Mouse (Mus musculus): ENCODE results near the gene Apol11b.
"Not testable (repeated sequence)": the region's sequence is repeated elsewhere in the genome, so short reads cannot be mapped to it uniquely, and the experiment has no call there.

Apol11b gene

GRCm38 (mm10) chr15:77643176-77643575 lies at the start of gene Apol11b:
Gene Apol11b, minus strand, starts transcription at chr15:77643286.
- not testable (repeated sequence) for DNase-seq (ENCODE audit: low read depth, low spot score)

- DNase-seq (ENCODE audit: low read depth, low spot score), result not testable (repeated sequence)
Measured at GRCm38 (mm10) chr15:77691532-77692311, 48.6 kb upstream of the Apol11b start.

- DNase-seq (ENCODE audit: low read depth, low spot score), result not testable (repeated sequence)
Measured at GRCm38 (mm10) chr15:77683944-77684343, 40.9 kb upstream of the Apol11b start.

GRCm38 (mm10) chr15:77674081-77674480 lies 31.0 kb upstream of the Apol11b start:
- not testable (repeated sequence) for DNase-seq (ENCODE audit: low read depth, low spot score)

GRCm38 (mm10) chr15:77661841-77662240 lies 18.8 kb upstream of the Apol11b start:
- not testable (repeated sequence) for DNase-seq (ENCODE audit: low read depth, low spot score)

DNA sequence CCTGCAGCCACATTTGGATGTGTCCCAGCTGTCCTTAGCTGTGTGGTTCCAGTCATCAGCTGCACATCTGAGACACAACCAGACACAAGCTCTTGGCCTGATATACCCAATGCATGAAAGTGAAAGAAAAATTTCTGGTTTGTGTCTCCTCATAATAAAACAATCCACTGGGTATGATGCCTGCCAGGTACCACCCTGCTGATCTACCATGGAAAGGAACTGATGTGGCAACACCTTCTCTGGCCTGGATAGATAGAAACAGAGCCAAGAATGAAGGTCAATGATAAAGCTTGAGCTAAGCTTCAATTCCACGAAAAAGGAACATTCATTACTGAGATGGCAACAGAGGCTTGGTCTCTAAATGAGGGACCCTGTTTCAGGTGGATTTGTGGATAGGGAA lies 16.7 kb upstream of the Apol11b start:
- DNase-seq (ENCODE audit: low read depth, low spot score), result not testable (repeated sequence)

DNA sequence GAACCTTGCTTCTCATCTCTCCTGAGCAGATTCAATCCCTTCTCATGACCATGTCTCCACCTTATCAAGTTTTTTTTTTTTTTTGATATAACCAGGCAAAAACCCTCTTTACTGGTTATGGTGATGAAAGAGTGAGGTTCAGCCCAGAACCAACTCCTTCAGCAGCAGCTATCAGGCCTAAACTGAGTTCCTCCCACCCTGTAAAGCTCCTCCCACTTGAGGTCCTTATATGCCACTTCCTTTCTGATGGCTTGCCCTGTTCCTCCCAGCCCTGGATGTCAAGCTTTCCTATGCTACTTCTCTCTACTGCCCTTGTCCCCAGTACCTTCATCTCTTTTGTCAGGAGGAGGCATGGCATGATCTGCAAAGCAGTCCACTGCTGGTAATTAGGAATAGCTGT lies 8.1 kb upstream of the Apol11b start:
- not testable (repeated sequence) for DNase-seq (ENCODE audit: low read depth, low spot score)

DNA sequence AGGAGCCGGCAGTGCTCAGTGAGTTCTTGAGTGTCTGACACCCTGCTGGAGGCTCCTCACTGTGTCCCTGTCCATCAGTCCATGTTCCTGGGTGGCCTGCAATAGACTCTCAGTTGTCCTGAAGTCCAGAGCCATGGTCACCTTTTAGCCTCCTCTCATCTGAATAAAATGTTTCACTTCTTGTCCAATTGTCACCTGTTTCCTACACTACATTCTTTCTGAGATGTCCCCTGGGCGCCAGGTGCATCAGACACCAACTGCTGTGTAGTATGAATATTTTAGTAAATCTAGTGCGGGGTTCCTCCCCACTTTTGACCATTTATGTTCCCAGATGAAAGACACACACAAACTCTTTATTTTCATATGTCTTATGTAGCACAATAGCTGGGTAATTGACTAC lies 13.3 kb downstream of the Apol11b start:
- DNase-seq (ENCODE audit: low read depth, low spot score), result not testable (repeated sequence)

- not testable (repeated sequence) for DNase-seq (ENCODE audit: low read depth, low spot score)
Measured at GRCm38 (mm10) chr15:77628647-77629046, 14.4 kb downstream of the Apol11b start.

DNA sequence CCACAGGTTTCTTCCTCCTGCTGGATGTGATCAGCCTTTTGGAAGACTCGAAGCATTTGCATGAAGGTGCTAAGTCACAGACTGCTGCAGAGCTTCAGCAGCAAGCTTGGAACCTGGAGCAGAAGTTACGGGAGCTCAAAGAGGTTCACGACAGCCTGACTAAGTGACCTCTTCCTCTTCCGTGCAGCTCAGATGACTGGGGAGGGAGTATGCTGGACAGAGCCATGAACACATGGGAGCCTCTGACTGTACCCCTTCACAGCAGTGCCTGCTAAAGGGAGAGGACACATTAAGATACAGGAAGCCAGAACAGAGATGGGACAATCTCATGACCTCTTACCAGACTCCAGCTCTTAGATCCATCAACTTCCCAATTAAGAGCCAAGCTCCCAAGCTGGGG lies 16.6 kb downstream of the Apol11b start:
- not testable (repeated sequence) for DNase-seq (ENCODE audit: low read depth, low spot score)

- DNase-seq (ENCODE audit: low read depth, low spot score), result no peak
Measured at GRCm38 (mm10) chr15:77624710-77625109, 18.4 kb downstream of the Apol11b start.

DNA sequence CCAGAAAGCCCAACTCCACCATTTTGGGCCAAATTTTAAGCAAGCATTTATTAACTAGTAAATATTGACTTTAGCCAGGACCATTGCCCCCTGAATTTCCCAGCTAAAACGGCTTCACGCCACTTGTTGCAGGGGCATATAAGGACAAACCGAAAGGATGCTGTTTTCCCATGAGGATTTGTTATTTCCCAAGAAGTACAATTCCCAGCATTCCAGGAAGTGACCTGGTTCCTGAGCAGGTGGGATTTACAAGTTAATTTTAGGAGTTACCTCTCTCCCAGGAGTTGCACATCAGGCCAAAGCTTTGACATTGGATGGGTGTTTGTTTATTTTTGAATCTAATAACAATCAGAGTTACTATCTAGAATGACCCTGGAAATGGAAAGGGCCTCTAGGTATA lies 37.0 kb downstream of the Apol11b start:
- no peak for DNase-seq (ENCODE audit: low read depth, low spot score)

GRCm38 (mm10) chr15:77598958-77599357 lies 44.1 kb downstream of the Apol11b start, which contains the start of gene Gm36245:
Gene Gm36245, plus strand, starts transcription at chr15:77599258.
- no peak for DNase-seq (ENCODE audit: low read depth, low spot score)

DNA sequence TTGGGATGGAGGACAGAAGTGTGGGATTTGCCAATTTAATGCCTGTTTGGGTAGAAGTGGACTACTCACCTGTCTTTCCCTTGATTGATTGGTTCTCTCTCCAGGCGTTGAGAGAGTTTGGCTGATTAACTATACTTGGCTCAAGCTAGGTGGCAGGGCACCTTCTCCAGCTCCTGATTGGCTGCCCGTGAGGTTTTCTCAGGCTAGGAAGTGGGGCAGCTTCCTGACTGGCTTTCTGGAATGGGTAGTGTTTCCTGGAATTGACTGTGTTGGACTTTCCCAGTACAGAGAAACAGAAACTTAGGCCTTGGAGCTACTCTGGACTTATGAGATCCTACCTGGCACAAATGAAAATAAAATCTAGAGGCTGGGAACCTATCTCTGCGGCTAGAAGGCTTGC lies 44.7 kb downstream of the Apol11b start:
- no peak for DNase-seq (ENCODE audit: low read depth, low spot score)

GRCm38 (mm10) chr15:77595961-77596360 lies 47.1 kb downstream of the Apol11b start, which contains the start of gene Apol10b:
Gene Apol10b, minus strand, starts transcription at chr15:77596125.
- no peak for DNase-seq (ENCODE audit: low read depth, low spot score)

DNA sequence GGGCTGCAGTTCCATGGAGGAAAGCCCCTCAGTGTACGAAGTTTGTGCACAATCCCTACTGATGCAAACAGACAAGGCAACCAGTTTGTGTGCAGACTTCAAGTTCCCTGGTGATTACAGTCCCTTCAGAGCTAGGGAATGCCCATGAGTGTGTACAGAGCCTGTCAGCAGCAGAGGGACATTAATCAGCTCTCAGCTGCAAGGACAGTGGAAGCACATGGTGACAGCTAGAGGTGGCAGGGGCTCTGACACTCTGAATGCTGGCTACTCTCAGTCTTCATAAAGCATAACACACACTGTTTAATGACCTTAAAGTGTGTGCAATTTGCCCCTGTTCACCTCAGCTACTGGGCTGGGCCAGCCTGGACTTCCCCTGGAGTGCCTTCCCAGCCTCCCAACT lies 49.5 kb downstream of the Apol11b start:
- no peak for DNase-seq (ENCODE audit: low read depth, low spot score)

DNA sequence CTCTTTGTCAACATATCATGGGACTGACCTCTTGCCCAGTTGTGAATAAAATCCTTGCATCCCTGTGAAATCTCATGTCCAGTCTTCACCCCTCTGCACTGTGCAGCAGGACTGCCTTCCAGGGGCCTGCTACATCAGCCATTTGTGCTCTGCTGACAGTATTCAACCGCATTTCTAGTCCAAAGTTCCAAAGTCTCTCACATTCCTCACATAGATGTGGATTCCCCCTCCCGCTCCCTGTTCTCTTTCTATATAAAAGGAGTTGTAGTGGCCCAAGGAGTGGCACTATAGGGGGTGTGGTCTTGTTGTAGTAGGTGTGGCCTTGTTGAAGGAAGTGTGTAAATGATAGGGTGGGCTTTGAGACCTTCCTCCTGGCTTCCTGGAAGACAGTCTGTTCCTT lies 52.2 kb downstream of the Apol11b start:
- no peak for DNase-seq (ENCODE audit: low read depth, low spot score)

DNA sequence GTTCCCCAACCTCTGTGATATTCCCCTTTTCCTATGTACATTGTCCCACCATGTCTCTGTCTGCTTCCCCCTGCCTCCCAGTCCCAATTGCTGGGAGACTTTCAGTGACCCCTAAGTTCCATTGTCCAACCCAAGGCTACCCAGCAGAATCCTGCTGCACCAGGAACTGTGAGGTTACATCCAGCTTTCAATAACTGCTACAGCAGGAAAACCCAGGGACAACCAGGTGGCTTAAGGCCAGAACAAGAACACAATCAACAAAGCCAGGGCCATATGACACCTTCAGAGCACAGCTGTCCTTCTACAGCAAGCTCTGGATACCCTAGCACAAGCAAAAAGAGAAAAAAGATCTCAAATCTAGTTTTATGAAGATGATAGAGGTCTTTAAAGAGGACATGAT lies 54.1 kb downstream of the Apol11b start:
- no peak for DNase-seq (ENCODE audit: low read depth, low spot score)

DNA sequence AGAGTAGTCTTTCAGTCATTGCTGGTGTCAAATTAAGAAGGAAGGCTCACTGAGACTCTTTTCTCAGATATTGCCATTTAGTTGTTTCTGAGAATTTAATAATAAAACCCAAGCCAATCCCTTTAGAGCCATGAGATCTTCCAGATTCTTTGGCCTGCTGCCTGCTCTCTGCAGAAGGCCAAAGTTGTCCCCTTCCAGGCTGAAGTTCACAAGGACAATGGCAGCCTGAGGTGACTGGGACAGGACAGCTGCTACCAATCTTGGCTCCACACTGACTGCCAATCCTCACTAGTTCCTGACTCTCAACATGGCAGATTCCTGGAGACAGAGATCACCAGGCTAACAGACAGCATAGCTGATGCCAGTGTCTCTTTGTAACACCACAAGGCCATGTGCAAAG lies 56.1 kb downstream of the Apol11b start:
- DNase-seq (ENCODE audit: low read depth, low spot score), result no peak
